Mouse (Mus musculus) urinary bladder, adult 2 months (tissue): ENCODE results near the gene Gm13275. TPM values are rescaled to one million over a fixed set of nuclear protein-coding genes. Genes with fewer than 3 reads are reported as not detected.
"Not testable (repeated sequence)": the region's sequence is repeated elsewhere in the genome, so short reads cannot be mapped to it uniquely, and the experiment has no call there.

Experiments used
- DNase-seq: peaks from one replicate; pipeline ENCODE4 v3.0.0; 2022; ENCODE audit warnings: low spot score
- polyA plus RNA-seq: library from polyadenylated mRNA; depleted of rRNA; stranded (reverse); fragments of >200 nt; gene quantifications from 2 replicates; pipeline ENCODE4 v1.2.3, GENCODE M21; 2012; rRNA removed

The Gm13275 gene
- polyA plus RNA-seq, 1 experiment, result not detected

DNA sequence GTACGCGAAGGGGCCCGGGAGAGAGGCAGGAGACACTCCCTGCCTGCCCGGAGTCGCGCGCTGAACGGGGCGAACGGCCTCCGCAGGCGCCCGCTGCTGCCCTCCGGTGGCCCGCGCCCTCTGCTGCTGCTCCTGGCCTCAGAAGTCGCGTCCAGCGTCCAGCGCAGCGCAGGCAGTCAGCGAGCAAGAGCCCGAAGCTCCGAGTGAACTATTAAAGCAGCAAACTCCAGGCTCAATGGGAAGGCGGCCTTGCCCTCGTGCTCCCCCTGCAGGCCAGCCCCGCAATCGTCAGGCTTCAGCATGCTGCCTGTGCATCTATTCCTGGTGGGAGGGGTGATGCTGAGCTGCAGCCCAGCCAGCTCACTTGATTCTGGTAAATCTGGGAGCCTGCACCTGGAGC, 2.8 kb downstream of the Gm13275 start, which contains the start of gene Gm13279:
Gene Gm13279, plus strand, starts transcription at position 301 of the 400 bp plus-strand sequence.
- DNase-seq, result not testable (repeated sequence)

GRCm38 (mm10) chr4:88799365-88799764, 5.1 kb downstream of the Gm13275 start, which contains the start of gene Gm13285:
TSS of gene Gm13285 (plus strand) at chr4:88799665.
- DNase-seq, result not testable (repeated sequence)

DNA sequence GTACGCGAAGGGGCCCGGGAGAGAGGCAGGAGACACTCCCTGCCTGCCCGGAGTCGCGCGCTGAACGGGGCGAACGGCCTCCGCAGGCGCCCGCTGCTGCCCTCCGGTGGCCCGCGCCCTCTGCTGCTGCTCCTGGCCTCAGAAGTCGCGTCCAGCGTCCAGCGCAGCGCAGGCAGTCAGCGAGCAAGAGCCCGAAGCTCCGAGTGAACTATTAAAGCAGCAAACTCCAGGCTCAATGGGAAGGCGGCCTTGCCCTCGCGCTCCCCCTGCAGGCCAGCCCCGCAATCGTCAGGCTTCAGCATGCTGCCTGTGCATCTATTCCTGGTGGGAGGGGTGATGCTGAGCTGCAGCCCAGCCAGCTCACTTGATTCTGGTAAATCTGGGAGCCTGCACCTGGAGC, 8.7 kb downstream of the Gm13275 start, which contains the start of gene Gm13287:
Gene Gm13287, plus strand, starts transcription at position 301 of the 400 bp plus-strand sequence.
- not testable (repeated sequence) for DNase-seq

GRCm38 (mm10) chr4:88805231-88805630, 10.9 kb downstream of the Gm13275 start, which contains the start of gene Gm13288:
TSS of gene Gm13288 (plus strand) at chr4:88805531.
- not testable (repeated sequence) for DNase-seq

DNA sequence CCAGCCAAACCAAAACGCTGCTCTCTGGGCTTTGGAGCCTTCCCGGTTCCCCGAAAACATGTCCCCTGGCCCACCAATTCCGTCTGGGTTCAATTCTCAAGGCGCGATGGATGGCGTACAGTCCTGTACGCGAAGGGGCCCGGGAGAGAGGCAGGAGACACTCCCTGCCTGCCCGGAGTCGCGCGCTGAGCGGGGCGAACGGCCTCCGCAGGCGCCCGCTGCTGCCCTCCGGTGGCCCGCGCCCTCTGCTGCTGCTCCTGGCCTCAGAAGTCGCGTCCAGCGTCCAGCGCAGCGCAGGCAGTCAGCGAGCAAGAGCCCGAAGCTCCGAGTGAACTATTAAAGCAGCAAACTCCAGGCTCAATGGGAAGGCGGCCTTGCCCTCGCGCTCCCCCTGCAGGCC, 11.5 kb downstream of the Gm13275 start:
- DNase-seq, result not testable (repeated sequence)

- no peak for DNase-seq
These were observed 21.6 kb downstream of the Gm13275 start, which contains the start of gene Ifna7 for GRCm38 (mm10) chr4:88815928-88816327. TSS of gene Ifna7 (plus strand) at chr4:88816228.

GRCm38 (mm10) chr4:88819659-88820058, 25.4 kb downstream of the Gm13275 start, which contains the start of gene Ifna11:
TSS of gene Ifna11 (plus strand) at chr4:88819959.
- DNase-seq, result no peak

GRCm38 (mm10) chr4:88822995-88823394, 28.7 kb downstream of the Gm13275 start:
- DNase-seq, result no peak

- DNase-seq, result not testable (repeated sequence)
These were observed 32.8 kb downstream of the Gm13275 start, which contains the start of gene Ifna6 for GRCm38 (mm10) chr4:88827116-88827515. TSS of gene Ifna6 (plus strand) at chr4:88827416.

GRCm38 (mm10) chr4:88830523-88830922, 36.2 kb downstream of the Gm13275 start:
- DNase-seq, result no peak

DNA sequence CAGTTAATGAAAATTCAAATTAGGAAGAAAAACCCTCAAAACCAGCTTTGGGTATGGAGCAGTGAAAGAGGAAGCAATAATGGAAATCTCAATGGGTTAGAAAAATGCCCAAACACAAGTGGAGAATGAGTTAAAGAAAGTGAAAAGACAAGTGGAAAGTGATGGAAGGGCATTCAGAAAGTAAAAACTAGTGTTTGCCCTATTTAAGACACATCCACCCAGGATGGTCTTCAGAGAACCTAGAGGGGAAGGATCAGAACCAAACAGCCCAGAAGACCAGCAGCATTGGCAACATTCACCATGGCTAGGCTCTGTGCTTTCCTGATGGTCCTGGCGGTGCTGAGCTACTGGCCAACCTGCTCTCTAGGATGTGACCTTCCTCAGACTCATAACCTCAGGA, 40.9 kb downstream of the Gm13275 start, which contains the start of gene Ifna5:
Gene Ifna5, plus strand, starts transcription at position 301 of the 400 bp plus-strand sequence.
- DNase-seq, result not testable (repeated sequence)

DNA sequence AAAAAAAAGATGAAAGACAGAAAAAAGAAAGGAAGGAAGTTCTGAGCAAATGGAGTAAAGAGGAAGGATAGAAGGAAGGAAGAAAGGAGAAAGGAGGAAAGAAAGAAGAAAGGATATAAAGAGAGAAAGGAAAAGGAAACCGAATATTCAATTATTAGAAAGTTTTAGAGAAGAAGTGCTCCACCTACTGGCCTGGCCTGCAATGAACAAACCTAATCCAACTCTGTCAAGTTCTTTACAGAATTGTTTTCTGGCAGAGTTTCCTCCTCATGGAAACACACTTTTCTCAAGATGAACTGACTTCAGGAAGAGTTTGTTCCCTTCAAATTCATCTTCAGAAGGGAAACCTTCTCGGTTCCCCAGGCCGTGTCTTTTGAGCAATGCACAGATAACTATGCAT, 44.5 kb downstream of the Gm13275 start:
- DNase-seq, result no peak

- DNase-seq, result no peak
These were observed 45.8 kb downstream of the Gm13275 start for GRCm38 (mm10) chr4:88840058-88840457.

DNA sequence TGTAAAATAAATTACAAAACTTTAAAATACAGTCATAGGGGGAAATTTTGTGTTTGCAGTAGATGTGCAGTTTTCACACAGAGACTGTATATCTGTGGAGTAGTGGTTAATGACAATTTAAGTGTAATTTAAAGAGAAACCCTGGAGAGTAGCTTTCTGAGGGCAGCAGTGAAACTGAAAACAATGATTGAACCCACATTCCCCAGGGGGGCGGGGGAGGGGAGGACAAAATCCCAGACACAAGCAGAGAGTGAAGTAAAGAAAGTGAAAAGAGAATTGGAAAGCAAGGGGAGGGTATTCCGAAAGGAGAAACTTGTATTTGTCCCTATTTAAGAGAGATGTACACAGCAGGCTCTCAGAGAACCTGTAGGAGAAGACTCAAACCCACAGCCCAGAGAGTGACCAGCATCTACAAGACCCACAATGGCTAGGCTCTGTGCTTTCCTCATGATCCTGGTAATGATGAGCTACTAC, 47.2 kb downstream of the Gm13275 start, which contains the start of gene Ifna4:
Gene Ifna4, plus strand, starts transcription at position 424 of the 474 bp plus-strand sequence.
- DNase-seq, result no peak

Other genes starting within 250 kb of the Gm13275 start
- not detected in 2 replicates for gene Ifna15, start 236.2 kb upstream of the Gm13275 start, polyA plus RNA-seq
- gene Ifna14, start 222.7 kb upstream of the Gm13275 start, polyA plus RNA-seq, result not detected in 2 replicates
- not detected in 2 replicates for gene Ifna9, start 202.1 kb upstream of the Gm13275 start, polyA plus RNA-seq
- gene Ifna12, start 191.1 kb upstream of the Gm13275 start, polyA plus RNA-seq, result not detected in 2 replicates
- gene C87499, start 160.1 kb upstream of the Gm13275 start, polyA plus RNA-seq, result not detected in 2 replicates
- gene Ifna13, start 150.0 kb upstream of the Gm13275 start, polyA plus RNA-seq, result not detected in 2 replicates
- gene Ifna16, start 117.6 kb upstream of the Gm13275 start, polyA plus RNA-seq, result not detected in 2 replicates
- gene Ifna2, start 110.6 kb upstream of the Gm13275 start, polyA plus RNA-seq, result not detected in 2 replicates
- gene Ifnab, start 103.1 kb upstream of the Gm13275 start, polyA plus RNA-seq, result not detected in 2 replicates
- 0.25 and 0.66 TPM in 2 replicates for gene Gm26566, start 72.7 kb upstream of the Gm13275 start, polyA plus RNA-seq
- 40.0 and 42.0 TPM in 2 replicates for gene Klhl9, start 72.0 kb upstream of the Gm13275 start, polyA plus RNA-seq
- not detected in 2 replicates for gene Gm13271, start 39.6 kb upstream of the Gm13275 start, polyA plus RNA-seq
- 0.04 and 0.10 TPM in 2 replicates for gene Gm13283, start 34.4 kb upstream of the Gm13275 start, polyA plus RNA-seq
- 0.07 TPM in 1 of 2 replicates, not detected in the other for gene Gm13290, start 20.7 kb upstream of the Gm13275 start, polyA plus RNA-seq
- not detected in 2 replicates for gene Gm13289, start 17.6 kb upstream of the Gm13275 start, polyA plus RNA-seq
- gene Gm13272, start 14.6 kb upstream of the Gm13275 start, polyA plus RNA-seq, result not detected in 2 replicates
- gene Ifnz, start 12.4 kb upstream of the Gm13275 start, polyA plus RNA-seq, result 0.12 TPM in 1 of 2 replicates, not detected in the other
- gene Gm13276, start 8.8 kb upstream of the Gm13275 start, polyA plus RNA-seq, result not detected in 2 replicates
- not detected in 2 replicates for gene Gm13277, start 5.9 kb upstream of the Gm13275 start, polyA plus RNA-seq
- gene Gm13278, start 2.9 kb upstream of the Gm13275 start, polyA plus RNA-seq, result not detected in 2 replicates
- gene Gm13279, start 2.9 kb downstream of the Gm13275 start, polyA plus RNA-seq, result not detected in 2 replicates
- 0.07 TPM in 1 of 2 replicates, not detected in the other for gene Gm13285, start 5.2 kb downstream of the Gm13275 start, polyA plus RNA-seq
- 0.15 TPM in 1 of 2 replicates, not detected in the other for gene Gm13287, start 8.8 kb downstream of the Gm13275 start, polyA plus RNA-seq
- 0.01 TPM in 1 of 2 replicates, not detected in the other for gene Gm13288, start 11.0 kb downstream of the Gm13275 start, polyA plus RNA-seq
- not detected in 2 replicates for gene Ifna7, start 21.7 kb downstream of the Gm13275 start, polyA plus RNA-seq
- gene Ifna11, start 25.5 kb downstream of the Gm13275 start, polyA plus RNA-seq, result not detected in 2 replicates
- not detected in 2 replicates for gene Ifna6, start 32.9 kb downstream of the Gm13275 start, polyA plus RNA-seq
- gene Ifna5, start 41.0 kb downstream of the Gm13275 start, polyA plus RNA-seq, result not detected in 2 replicates
- not detected in 2 replicates for gene Ifna4, start 47.4 kb downstream of the Gm13275 start, polyA plus RNA-seq
- not detected in 2 replicates for gene Ifna1, start 55.6 kb downstream of the Gm13275 start, polyA plus RNA-seq
- gene Ifne, start 85.7 kb downstream of the Gm13275 start, polyA plus RNA-seq, result 0.48 and 0.80 TPM in 2 replicates